Mouse (Mus musculus): ENCODE measurements around the gene Rnf6.

The Rnf6 gene

GRCm38 (mm10) chr5:146220879-146221714 lies at the start of gene Rnf6:
TSS of gene Rnf6 (minus strand) at chr5:146221555.
- DNase-seq: peak; percentile 97

- DNase-seq: no peak
Measured at GRCm38 (mm10) chr5:146270593-146270992, 49.2 kb upstream of the Rnf6 start.

- DNase-seq: no peak
Measured at GRCm38 (mm10) chr5:146267776-146268175, 46.4 kb upstream of the Rnf6 start.

- DNase-seq: no peak
Measured at GRCm38 (mm10) chr5:146265934-146266591, 44.7 kb upstream of the Rnf6 start.

- DNase-seq: no peak
Measured at GRCm38 (mm10) chr5:146260003-146260402, 38.6 kb upstream of the Rnf6 start.

- peak; percentile 16 for DNase-seq
Measured at GRCm38 (mm10) chr5:146253644-146254043, 32.3 kb upstream of the Rnf6 start.

GRCm38 (mm10) chr5:146251663-146252429 lies 30.5 kb upstream of the Rnf6 start:
- DNase-seq: no peak

- DNase-seq: no peak
Measured at GRCm38 (mm10) chr5:146250369-146251075, 29.2 kb upstream of the Rnf6 start.

- DNase-seq: no peak
Measured at GRCm38 (mm10) chr5:146248746-146249145, 27.4 kb upstream of the Rnf6 start.

- DNase-seq: no peak
Measured at GRCm38 (mm10) chr5:146247709-146248108, 26.4 kb upstream of the Rnf6 start.

GRCm38 (mm10) chr5:146246386-146246785 lies 25.0 kb upstream of the Rnf6 start:
- no peak for DNase-seq

GRCm38 (mm10) chr5:146245646-146246370 lies 24.5 kb upstream of the Rnf6 start:
- DNase-seq: no peak

- no peak for DNase-seq
Measured at GRCm38 (mm10) chr5:146245193-146245592, 23.8 kb upstream of the Rnf6 start.

- DNase-seq: no peak
Measured at GRCm38 (mm10) chr5:146241202-146241601, 19.8 kb upstream of the Rnf6 start.

- no peak for DNase-seq
Measured at GRCm38 (mm10) chr5:146240771-146241170, 19.4 kb upstream of the Rnf6 start.

GRCm38 (mm10) chr5:146238274-146238673 lies 16.9 kb upstream of the Rnf6 start:
- DNase-seq: no peak

GRCm38 (mm10) chr5:146234336-146234735 lies 13.0 kb upstream of the Rnf6 start:
- no peak for DNase-seq

GRCm38 (mm10) chr5:146232816-146233215 lies 11.5 kb upstream of the Rnf6 start:
- no peak for DNase-seq

- DNase-seq: no peak
Measured at GRCm38 (mm10) chr5:146232056-146232675, 10.8 kb upstream of the Rnf6 start.

- peak; percentile 20 for DNase-seq
Measured at GRCm38 (mm10) chr5:146231655-146231996, 10.3 kb upstream of the Rnf6 start.

GRCm38 (mm10) chr5:146230864-146231654 lies 9.7 kb upstream of the Rnf6 start, which contains the start of gene Cdk8:
TSS of gene Cdk8 (plus strand) at chr5:146231230.
- peak; percentile 96 for DNase-seq
